ENCODE assay signal across 8 mouse cellular contexts in genomic region chr4:141546334-141547200, GRCm38 (mm10). TPM values are rescaled to one million over a fixed set of nuclear protein-coding genes. Genes with fewer than 3 reads are reported as not detected.
DNase-seq lines count a peak whose midpoint lies in the region; ATAC-seq and TF ChIP-seq lines count a peak whose summit lies in the region.

No protein-coding gene starts in this region.

- H3K4me1 ChIP-seq in hindbrain, embryonic 16.5 days (ENCODE audit: control insufficient read depth, insufficient read depth, low read depth, low read length), result peaks cover 10% of the 10 kb centered on the region

- no peaks in the 10 kb centered on the region for H3K36me3 ChIP-seq in hindbrain, embryonic 16.5 days (ENCODE audit: control insufficient read depth, insufficient read depth, low read length)
- no peaks in the 10 kb centered on the region for H3K36me3 ChIP-seq in macrophage (ENCODE audit: inconsistent target)

- WGBS in hindbrain, embryonic 16.5 days, result under 1% methylated on average over 80 of the region's 98 CpGs
- under 1% methylated on average over 82 of the region's 98 CpGs for WGBS in macrophage (ENCODE audit: missing documents)

- no peaks in the 10 kb centered on the region for H3K9me3 ChIP-seq in hindbrain, embryonic 16.5 days (ENCODE audit: control insufficient read depth, low read length)

- peak overlapping the region; percentile 95 for H3K9ac ChIP-seq in hindbrain, embryonic 16.5 days (ENCODE audit: low read depth, low read length)

- H3K27me3 ChIP-seq in hindbrain, embryonic 16.5 days (replicated peaks; ENCODE audit: control insufficient read depth, insufficient read depth, low read length), result no peaks in the 10 kb centered on the region

- TF ChIP-seq CTCF in left cerebral cortex, adult 2 months (IDR thresholded peaks at IDR 0.05), result no peak

- H3K4me3 ChIP-seq in hindbrain, embryonic 16.5 days (ENCODE audit: low read length), result peak overlapping the region; percentile 74
- H3K4me3 ChIP-seq in left cerebral cortex, adult 2 months, result peak overlapping the region; percentile 73
- peak overlapping the region; percentile 71 for H3K4me3 ChIP-seq in macrophage (ENCODE audit: inconsistent target)

- DNase-seq in R1 (ENCODE audit: low read depth, low spot score), result peak; percentile 93
- DNase-seq in cerebellum, postnatal 36 days, result peak; percentile 83 to 87
- DNase-seq in gastrocnemius, adult 18-20 months (ENCODE audit: low spot score), result peak; percentile 85
- DNase-seq in left cerebral cortex, adult 2 months (ENCODE audit: extremely low spot score in 1 of 2, low spot score in 2 of 2), result peak; percentile 81 to 88
- DNase-seq in right cerebral cortex, adult 2 months (ENCODE audit: low spot score in 2 of 2), result peak; percentile 83 to 84
- DNase-seq in urinary bladder, postnatal 10 days (ENCODE audit: low spot score), result peak; percentile 37

- intact Hi-C loops in left cerebral cortex, adult 2 months (cut with DNase I), result loop anchor here (1.0 to 10.0 kb wide), 4 partner anchors 8 to 402 kb away; partner anchors contain the start of genes Fbxo42 and Spen

- H3K4me2 ChIP-seq in hindbrain, embryonic 16.5 days (ENCODE audit: low read length), result peak overlapping the region; percentile 99

- H3K79me2 ChIP-seq in macrophage (ENCODE audit: inconsistent target), result no peaks in the 10 kb centered on the region; the same call in 1 of the 2 replicates

- peak overlapping the region; percentile 100 for H3K27ac ChIP-seq in hindbrain, embryonic 16.5 days (ENCODE audit: low read depth, low read length)
- peak overlapping the region; percentile 99 for H3K27ac ChIP-seq in left cerebral cortex, adult 2 months
- peak overlapping the region; percentile 98 for H3K27ac ChIP-seq in macrophage

- peak; percentile 88 for ATAC-seq in hindbrain, embryonic 16.5 days

RNA-seq across cellular contexts. Expression of gene Spen, which starts 8.2 kb away (rescaled TPM):
- 10 to 100 TPM; 21.4 to 21.9 TPM for total RNA-seq in gastrocnemius, adult 18-20 months (2021)
- 10.1 and 11.8 TPM in 2 replicates for polyA plus RNA-seq in hindbrain, embryonic 16.5 days (2015; fragmentation: Nextera tagmentation; extraction: Ambion mirVana)
- total RNA-seq in left cerebral cortex, adult 2 months (2021), result 10 to 100 TPM; 68.0 to 73.2 TPM
- total RNA-seq in macrophage (2018; cell fraction: chromatin; rRNA removed), result 100 to 1,000 TPM in 24 of 26 experiments, 10 to 100 TPM in 2; 68.8 to 720 (median 236) TPM
- 10 to 100 TPM; 19.1 to 56.6 (median 39.3) TPM for total RNA-seq in macrophage (2018; cell fraction: cytosol; rRNA removed)
- 100 to 1,000 TPM in 19 of 26 experiments, 10 to 100 TPM in 7; 47.8 to 495 (median 124) TPM for total RNA-seq in macrophage (2018; cell fraction: nucleus; rRNA removed)
- polyA plus RNA-seq in macrophage (2018), result 18.2 to 31.4 TPM (median 19.2 TPM) in 3 replicates

RNA-seq across cellular contexts. Expression of gene Fblim1, which starts 59.3 kb away (rescaled TPM):
- total RNA-seq in gastrocnemius, adult 18-20 months (2021), result 1 to 10 TPM in 1 of 2 experiments, under 1 TPM in 1; 0.90 to 1.1 TPM
- polyA plus RNA-seq in hindbrain, embryonic 16.5 days (2015; fragmentation: Nextera tagmentation; extraction: Ambion mirVana), result 42.9 and 51.5 TPM in 2 replicates
- total RNA-seq in left cerebral cortex, adult 2 months (2021), result 1 to 10 TPM in 1 of 2 experiments, under 1 TPM in 1; 0.75 to 1.1 TPM
- 100 to 1,000 TPM in 9 of 26 experiments, 10 to 100 TPM in 16, 1 to 10 TPM in 1; 9.8 to 227 (median 60.4) TPM for total RNA-seq in macrophage (2018; cell fraction: chromatin; rRNA removed)
- 100 to 1,000 TPM in 25 of 26 experiments, 10 to 100 TPM in 1; 90.3 to 218 (median 142) TPM for total RNA-seq in macrophage (2018; cell fraction: cytosol; rRNA removed)
- total RNA-seq in macrophage (2018; cell fraction: nucleus; rRNA removed), result 100 to 1,000 TPM in 10 of 26 experiments, 10 to 100 TPM in 16; 20.4 to 193 (median 83.3) TPM
- 107 to 177 TPM (median 134 TPM) in 3 replicates for polyA plus RNA-seq in macrophage (2018)

Comparison
In these comparisons a context has a peak if more than half of its experiments do, and no peak if none do; other contexts are left out.
1. Peak in every context shown above with its lines: DNase-seq, ATAC-seq, H3K4me3 ChIP-seq and H3K27ac ChIP-seq.
2. DNase-seq: peak in every context shown above with its lines; median percentile 93 in R1; 85 in cerebellum, postnatal 36 days; 85 in gastrocnemius, adult 18-20 months; 84 in left cerebral cortex, adult 2 months; 84 in right cerebral cortex, adult 2 months; 37 in urinary bladder, postnatal 10 days.